Comparison of ENCODE assay signal across 9 mouse cellular contexts in genomic region chr9:45048511-45048910, GRCm38 (mm10). TPM values are rescaled to one million over a fixed set of nuclear protein-coding genes. Genes with fewer than 3 reads are reported as not detected.
DNase-seq lines count a peak whose midpoint lies in the region; ATAC-seq and TF ChIP-seq lines count a peak whose summit lies in the region.
"Had no signal": no experiment of that assay in that cellular context is flagged by ENCODE, and none has a peak within 500 bp of the region (broad histone marks: within the 10 kb centered on the region; RNA-seq: fewer than 3 reads in every experiment).

No protein-coding gene starts in this region.

- DNase-seq in hindbrain, embryonic 10.5 days (ENCODE audit: low spot score) = peak; percentile 4
- DNase-seq in right cerebral cortex, adult 2 months (ENCODE audit: low spot score in 2 of 2) = peak; percentile 14 to 25
- DNase-seq in right cerebral cortex, postnatal 10 days (ENCODE audit: low spot score in 2 of 2) = no peak
- DNase-seq in kidney, postnatal 36 days = peak; percentile 19 to 25
- no peak for DNase-seq in gastrocnemius, adult 8-10 months (ENCODE audit: low spot score in 2 of 2)

- ATAC-seq in hindbrain, embryonic 12.5 days (ENCODE audit: low FRiP score) = no peak
- ATAC-seq in intestine, embryonic 15.5 days = no peak

- H3K4me2 ChIP-seq in hindbrain, embryonic 12.5 days (replicated peaks) = no peak overlapping the region
- H3K4me2 ChIP-seq in intestine, embryonic 15.5 days (replicated peaks) = no peak overlapping the region
- H3K4me2 ChIP-seq: embryonic facial prominence, embryonic 12.5 days had no signal

- H3K27me3 ChIP-seq in hindbrain, embryonic 10.5 days (ENCODE audit: insufficient read depth, poor library complexity, severe bottlenecking) = peaks cover 31% of the 10 kb centered on the region
- peaks cover 28% of the 10 kb centered on the region for H3K27me3 ChIP-seq in hindbrain, embryonic 12.5 days
- peaks cover 3% of the 10 kb centered on the region; the same call in 1 of the 2 replicates for H3K27me3 ChIP-seq in intestine, embryonic 15.5 days (replicated peaks)

- 29% methylated on average over 4 of the region's 4 CpGs for WGBS in hindbrain, embryonic 10.5 days
- 34% methylated on average over 4 of the region's 4 CpGs for WGBS in hindbrain, embryonic 12.5 days
- WGBS in bone marrow, adult 2 months = 15% methylated on average over 4 of the region's 4 CpGs
- 21% methylated on average over 4 of the region's 4 CpGs for WGBS in intestine, embryonic 15.5 days

- H3K9ac ChIP-seq in hindbrain, embryonic 12.5 days = no peak overlapping the region
- H3K9ac ChIP-seq in intestine, embryonic 15.5 days = no peak overlapping the region
- H3K9ac ChIP-seq: embryonic facial prominence, embryonic 12.5 days had no signal

- no peaks in the 10 kb centered on the region; the same call in 1 of the 2 replicates for H3K4me1 ChIP-seq in hindbrain, embryonic 10.5 days (replicated peaks)
- no peaks in the 10 kb centered on the region for H3K4me1 ChIP-seq in hindbrain, embryonic 12.5 days
- no peaks in the 10 kb centered on the region; the same call in 1 of the 2 replicates for H3K4me1 ChIP-seq in bone marrow, adult 2 months (ENCODE audit: control insufficient read depth, insufficient read depth, low read length)
- H3K4me1 ChIP-seq in intestine, embryonic 15.5 days (replicated peaks) = no peaks in the 10 kb centered on the region
- H3K4me1 ChIP-seq: embryonic facial prominence, embryonic 12.5 days had no signal

- no peak overlapping the region for H3K4me3 ChIP-seq in hindbrain, embryonic 10.5 days
- no peak overlapping the region for H3K4me3 ChIP-seq in hindbrain, embryonic 12.5 days
- H3K4me3 ChIP-seq in bone marrow, adult 2 months (replicated peaks; ENCODE audit: control insufficient read depth, low read depth, low read length) = no peak overlapping the region
- no peak overlapping the region for H3K4me3 ChIP-seq in intestine, embryonic 15.5 days (replicated peaks)
- H3K4me3 ChIP-seq: embryonic facial prominence, embryonic 12.5 days had no signal

- no peak overlapping the region for H3K27ac ChIP-seq in hindbrain, embryonic 10.5 days
- H3K27ac ChIP-seq in hindbrain, embryonic 12.5 days = no peak overlapping the region
- H3K27ac ChIP-seq in bone marrow, adult 2 months (ENCODE audit: control insufficient read depth, insufficient read depth, low read depth, low read length, poor library complexity) = no peak overlapping the region
- no peak overlapping the region for H3K27ac ChIP-seq in intestine, embryonic 15.5 days
- H3K27ac ChIP-seq: embryonic facial prominence, embryonic 12.5 days had no signal

- no peaks in the 10 kb centered on the region for H3K36me3 ChIP-seq in hindbrain, embryonic 10.5 days
- H3K36me3 ChIP-seq in hindbrain, embryonic 12.5 days = no peaks in the 10 kb centered on the region
- H3K36me3 ChIP-seq in intestine, embryonic 15.5 days = no peaks in the 10 kb centered on the region; the same call in 1 of the 2 replicates
- H3K36me3 ChIP-seq: embryonic facial prominence, embryonic 12.5 days had no signal

- H3K9me3 ChIP-seq in hindbrain, embryonic 10.5 days = no peaks in the 10 kb centered on the region
- H3K9me3 ChIP-seq in hindbrain, embryonic 12.5 days (replicated peaks) = no peaks in the 10 kb centered on the region
- no peaks in the 10 kb centered on the region for H3K9me3 ChIP-seq in intestine, embryonic 15.5 days
- H3K9me3 ChIP-seq: embryonic facial prominence, embryonic 12.5 days had no signal

- no peak for TF ChIP-seq POLR2A in bone marrow, adult 2 months (IDR thresholded peaks at IDR 0.05; ENCODE audit: borderline replicate concordance, control insufficient read depth, low read depth, low read length)

- peak; percentile 39 for TF ChIP-seq CTCF in bone marrow, adult 2 months (IDR thresholded peaks at IDR 0.05; ENCODE audit: control insufficient read depth, insufficient read depth, low read length)

RNA-seq across cellular contexts. Expression of gene Mpzl3, which starts 6.5 kb away (rescaled TPM):
- polyA plus RNA-seq in hindbrain, embryonic 10.5 days (2016; fragmentation: Nextera tagmentation; extraction: Ambion mirVana) = 2.0 and 2.6 TPM in 2 replicates
- 2.1 and 2.5 TPM in 2 replicates for polyA plus RNA-seq in hindbrain, embryonic 12.5 days (2016; fragmentation: Nextera tagmentation; extraction: Ambion mirVana)
- polyA plus RNA-seq in bone marrow, adult 2 months (2011; ENCODE audit: insufficient read depth, insufficient read length, low replicate concordance, missing spikeins) = 3.2 and 3.8 TPM in 2 replicates
- total RNA-seq in gastrocnemius, adult 8-10 months (2022) = 1 to 10 TPM; 1.1 to 2.5 (median 1.8) TPM
- polyA plus RNA-seq in intestine, embryonic 15.5 days (2015; fragmentation: Nextera tagmentation; extraction: Ambion mirVana) = 5.4 and 6.3 TPM in 2 replicates

RNA-seq across cellular contexts. Expression of gene Mpzl2, which starts 8.9 kb away (rescaled TPM):
- 2.8 and 4.3 TPM in 2 replicates for polyA plus RNA-seq in hindbrain, embryonic 10.5 days (2016; fragmentation: Nextera tagmentation; extraction: Ambion mirVana)
- 5.6 and 7.0 TPM in 2 replicates for polyA plus RNA-seq in hindbrain, embryonic 12.5 days (2016; fragmentation: Nextera tagmentation; extraction: Ambion mirVana)
- 2.2 TPM in 1 of 2 replicates, not detected in the other for polyA plus RNA-seq in bone marrow, adult 2 months (2011; ENCODE audit: insufficient read depth, insufficient read length, low replicate concordance, missing spikeins)
- under 1 TPM; 0.17 to 0.51 (median 0.20) TPM for total RNA-seq in gastrocnemius, adult 8-10 months (2022)
- 29.6 and 31.2 TPM in 2 replicates for polyA plus RNA-seq in intestine, embryonic 15.5 days (2015; fragmentation: Nextera tagmentation; extraction: Ambion mirVana)

RNA-seq across cellular contexts. Expression of gene Jaml, which starts 30.5 kb away (rescaled TPM):
- 0.38 and 0.60 TPM in 2 replicates for polyA plus RNA-seq in hindbrain, embryonic 10.5 days (2016; fragmentation: Nextera tagmentation; extraction: Ambion mirVana)
- 0.31 TPM in 1 of 2 replicates, not detected in the other for polyA plus RNA-seq in hindbrain, embryonic 12.5 days (2016; fragmentation: Nextera tagmentation; extraction: Ambion mirVana)
- 7.6 and 25.9 TPM in 2 replicates for polyA plus RNA-seq in bone marrow, adult 2 months (2011; ENCODE audit: insufficient read depth, insufficient read length, low replicate concordance, missing spikeins)
- total RNA-seq in gastrocnemius, adult 8-10 months (2022) = under 1 TPM; 0.12 to 0.81 (median 0.24) TPM
- polyA plus RNA-seq in intestine, embryonic 15.5 days (2015; fragmentation: Nextera tagmentation; extraction: Ambion mirVana) = 74.9 and 80.6 TPM in 2 replicates

RNA-seq across cellular contexts. Expression of gene Cd3e, which starts 39.1 kb away (rescaled TPM):
- not detected in 2 replicates for polyA plus RNA-seq in hindbrain, embryonic 10.5 days (2016; fragmentation: Nextera tagmentation; extraction: Ambion mirVana)
- polyA plus RNA-seq in hindbrain, embryonic 12.5 days (2016; fragmentation: Nextera tagmentation; extraction: Ambion mirVana) = 0.22 TPM in 1 of 2 replicates, not detected in the other
- 1.8 and 4.8 TPM in 2 replicates for polyA plus RNA-seq in bone marrow, adult 2 months (2011; ENCODE audit: insufficient read depth, insufficient read length, low replicate concordance, missing spikeins)
- not detected for total RNA-seq in gastrocnemius, adult 8-10 months (2022)
- 1.4 and 1.8 TPM in 2 replicates for polyA plus RNA-seq in intestine, embryonic 15.5 days (2015; fragmentation: Nextera tagmentation; extraction: Ambion mirVana)
- polyA plus RNA-seq: embryonic facial prominence, embryonic 12.5 days had no signal

Comparison
In these comparisons a context has a peak if more than half of its experiments do, and no peak if none do; other contexts are left out.
1. DNase-seq: peak in hindbrain, embryonic 10.5 days (single experiment), right cerebral cortex, adult 2 months (2 of 2) and kidney, postnatal 36 days (2 of 2); none in right cerebral cortex, postnatal 10 days (0 of 2) and gastrocnemius, adult 8-10 months (0 of 2).